Mouse (Mus musculus) small intestine, adult 2 months (tissue): ENCODE data around the gene Parp12.

Experiments used
- CTCF ChIP-seq: fragments of 200-500 bp; IDR thresholded peaks from 2 replicates; pipeline ENCODE4 v1.5.1; 2012; ENCODE audit warnings: low read depth, mild to moderate bottlenecking, control low read depth, inconsistent platforms, low read length, moderate library complexity, mixed read lengths; ENCODE audit not compliant: insufficient replicate concordance, insufficient read length; ENCODE audit errors: extremely low read depth
- POLR2A ChIP-seq: fragments of 200-500 bp; IDR thresholded peaks from 2 replicates; pipeline ENCODE4 v1.6.1; 2012; ENCODE audit warnings: low read depth, mild to moderate bottlenecking, control low read depth, inconsistent platforms, low read length, moderate library complexity

DNA sequence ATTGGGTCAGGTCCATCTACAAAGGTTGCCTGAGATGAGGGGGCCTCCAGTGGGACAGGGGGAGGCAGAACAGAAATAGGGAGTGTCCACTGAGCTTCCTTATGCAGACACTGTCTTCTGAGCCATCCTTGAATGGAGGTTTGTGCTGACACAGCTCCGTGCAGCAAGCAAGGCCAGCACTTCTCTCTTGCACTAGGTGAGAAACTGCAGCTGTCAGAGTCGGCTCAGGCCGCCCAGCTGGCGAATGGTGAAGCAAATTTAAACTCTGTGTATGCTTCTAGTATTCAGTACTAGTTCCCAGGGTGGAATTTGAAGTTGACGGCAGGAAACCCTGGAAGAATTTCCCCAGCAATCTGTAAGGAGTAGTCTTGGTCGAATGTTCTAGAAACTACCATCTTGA, 67.3 kb downstream of the Parp12 start:
- TF ChIP-seq CTCF = no peak
- TF ChIP-seq POLR2A = no peak
